Mouse (Mus musculus) myocyte (in vitro differentiated cells): ENCODE measurements around the gene Gnaq.

Source experiments
- CEBPB ChIP-seq: IDR thresholded peaks from 2 replicates; pipeline ENCODE4 v1.6.1; 2011; ENCODE audit warnings: mild to moderate bottlenecking, moderate library complexity; ENCODE audit not compliant: poor library complexity, insufficient read depth, severe bottlenecking
- E2F4 ChIP-seq: IDR thresholded peaks from one replicate; pipeline ENCODE4 v1.6.1; 2011; ENCODE audit warnings: mild to moderate bottlenecking, control low read depth, moderate library complexity; ENCODE audit not compliant: insufficient read depth
- MAX ChIP-seq: IDR thresholded peaks from one replicate; pipeline ENCODE4 v1.6.1; 2011; ENCODE audit warnings: low read depth, mild to moderate bottlenecking, control low read depth
- MYOG ChIP-seq, 3 experiments: IDR thresholded peaks; one replicate each; pipeline ENCODE4 v1.6.1; 2011; ENCODE audit warnings: control low read depth in 2 of 3, low read depth in 2 of 3, mild to moderate bottlenecking in 2 of 3; ENCODE audit not compliant: insufficient read length in 2 of 3, control insufficient read depth in 1 of 3, insufficient read depth in 1 of 3
- POLR2A ChIP-seq: IDR thresholded peaks from one replicate; pipeline ENCODE4 v1.6.1; 2011; ENCODE audit warnings: low read depth, mild to moderate bottlenecking, control low read depth, moderate library complexity; ENCODE audit not compliant: insufficient read length
- REST ChIP-seq: IDR thresholded peaks from one replicate; pipeline ENCODE4 v1.6.1; 2011; ENCODE audit warnings: mild to moderate bottlenecking, control low read depth, moderate library complexity; ENCODE audit not compliant: insufficient read depth, insufficient read length
- SRF ChIP-seq: IDR thresholded peaks from one replicate; pipeline ENCODE4 v1.6.1; 2011; ENCODE audit warnings: low read depth; ENCODE audit not compliant: control insufficient read depth, insufficient read length
- TCF12 ChIP-seq: IDR thresholded peaks from one replicate; pipeline ENCODE4 v1.6.1; 2011; ENCODE audit warnings: mild to moderate bottlenecking, control low read depth; ENCODE audit not compliant: poor library complexity, insufficient read depth, severe bottlenecking

GRCm38 (mm10) chr19:16375881-16376280 is 243.2 kb downstream of the Gnaq start:
- TF ChIP-seq MYOG (IDR thresholded peaks at IDR 0.05; ENCODE audit: control insufficient read depth in 1 of 3, insufficient read depth in 1 of 3, insufficient read length in 2 of 3, low read depth in 2 of 3): no peak
- TF ChIP-seq POLR2A: no peak
- no peak for TF ChIP-seq TCF12
- no peak for TF ChIP-seq E2F4
- TF ChIP-seq SRF: no peak
- no peak for TF ChIP-seq REST
- TF ChIP-seq CEBPB: no peak
- TF ChIP-seq MAX: no peak
